Mouse (Mus musculus) yolk sac, embryonic 10.5 days (tissue): ENCODE measurements around the gene Scml4.
A peak's percentile ranks its signal among the peaks of the same experiment; 100 is the strongest.

Experiments used
- DNase-seq: peaks from one replicate; pipeline ENCODE4 v3.0.0-alpha.2; 2017; ENCODE audit warnings: low spot score

Scml4 gene

DNA sequence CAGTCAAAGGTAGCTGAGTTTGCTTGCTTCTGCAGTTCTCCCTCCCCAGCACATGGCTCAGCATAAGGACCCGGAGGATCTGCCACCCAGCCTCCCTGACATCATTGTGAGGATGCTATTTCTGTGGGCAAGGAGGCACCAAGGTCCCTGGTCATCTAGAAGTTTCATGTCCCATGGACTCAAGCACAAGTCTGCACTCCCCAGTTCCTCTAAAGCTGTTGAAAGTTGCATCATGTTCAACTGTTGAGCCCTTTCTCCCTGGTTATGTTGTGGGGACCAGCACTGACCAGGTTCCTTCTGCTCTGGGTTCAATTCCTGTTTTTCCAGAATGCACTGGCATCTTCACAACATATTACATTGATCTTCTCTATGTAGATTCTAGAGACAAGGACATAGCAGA, 42.9 kb downstream of the Scml4 start:
- DNase-seq, result no peak

DNA sequence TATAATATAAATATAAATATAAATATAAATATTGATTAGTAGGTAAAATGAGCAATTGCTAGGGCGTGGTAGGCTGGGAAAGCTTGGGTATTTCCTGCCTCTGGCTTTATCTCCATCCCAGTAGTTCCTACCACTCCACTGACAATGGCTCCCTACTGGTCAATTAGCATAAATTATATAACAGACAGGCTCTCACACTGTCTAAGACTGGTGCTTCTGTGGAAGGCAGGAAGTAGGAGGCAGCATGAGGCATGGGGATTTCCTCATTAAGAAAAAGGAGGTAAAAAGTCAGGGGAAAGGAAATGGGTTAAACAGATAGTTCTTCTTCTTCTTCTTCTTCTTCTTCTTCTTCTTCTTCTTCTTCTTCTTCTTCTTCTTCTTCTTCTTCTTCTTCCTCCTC, 48.4 kb downstream of the Scml4 start:
- DNase-seq, result no peak

DNA sequence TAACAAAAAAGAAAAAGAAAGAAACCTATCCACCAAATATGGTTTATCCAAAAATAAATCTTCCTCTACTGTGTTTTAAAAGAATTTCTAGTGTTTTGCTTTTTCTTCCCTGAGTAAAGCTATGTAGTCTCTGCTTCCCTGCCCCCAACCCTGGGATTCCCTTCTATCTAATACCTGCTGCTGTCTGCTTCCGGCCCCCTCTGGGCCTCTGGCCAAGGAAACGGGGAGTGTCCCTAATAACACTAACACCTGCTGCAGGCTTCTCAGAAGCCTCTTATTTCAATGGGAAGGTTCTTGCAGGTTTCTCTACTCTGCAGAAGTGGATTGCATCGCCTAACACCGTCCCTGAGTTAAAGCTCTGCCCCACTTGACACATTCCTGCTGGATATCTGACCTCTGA, 50.4 kb downstream of the Scml4 start:
- no peak for DNase-seq

DNA sequence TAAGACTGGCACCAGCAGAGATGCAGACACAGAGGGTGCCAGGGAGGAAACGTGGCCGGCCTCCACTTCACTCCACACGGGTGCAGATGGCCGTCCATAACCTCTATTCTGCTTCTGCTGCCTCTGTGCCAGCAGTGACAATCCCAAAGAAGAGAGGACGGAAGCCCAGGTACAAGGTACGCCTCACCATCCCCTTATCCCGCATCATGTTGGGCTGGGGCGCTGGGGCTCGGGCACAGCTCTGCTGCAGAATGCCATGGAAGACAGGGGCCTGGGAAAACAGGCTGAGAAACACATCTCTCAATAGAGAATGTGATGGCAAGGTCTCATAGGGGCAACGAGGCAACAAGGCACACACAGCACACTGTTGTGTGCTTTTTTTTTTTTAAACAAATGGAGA, 51.9 kb downstream of the Scml4 start:
- DNase-seq, result no peak

DNA sequence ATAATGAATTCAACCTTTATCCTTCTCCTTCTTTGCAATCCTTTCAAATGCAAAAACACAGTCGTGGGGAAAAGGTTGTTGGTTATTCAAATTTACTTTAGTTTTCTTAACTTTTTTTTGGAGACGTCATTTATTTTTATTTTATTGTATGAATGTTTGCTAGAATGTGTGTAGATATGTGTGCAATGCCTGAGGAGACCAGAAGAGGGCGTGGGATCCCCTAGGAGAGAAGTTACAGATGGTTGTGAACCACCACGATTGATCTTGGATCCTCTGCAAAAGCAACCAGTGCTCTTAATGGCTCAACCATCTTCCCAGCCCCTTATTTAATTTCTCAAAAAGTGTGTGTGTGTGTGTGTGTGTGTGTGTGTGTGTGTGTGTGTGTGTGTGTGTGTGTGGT, 53.0 kb downstream of the Scml4 start:
- DNase-seq, result no peak

DNA sequence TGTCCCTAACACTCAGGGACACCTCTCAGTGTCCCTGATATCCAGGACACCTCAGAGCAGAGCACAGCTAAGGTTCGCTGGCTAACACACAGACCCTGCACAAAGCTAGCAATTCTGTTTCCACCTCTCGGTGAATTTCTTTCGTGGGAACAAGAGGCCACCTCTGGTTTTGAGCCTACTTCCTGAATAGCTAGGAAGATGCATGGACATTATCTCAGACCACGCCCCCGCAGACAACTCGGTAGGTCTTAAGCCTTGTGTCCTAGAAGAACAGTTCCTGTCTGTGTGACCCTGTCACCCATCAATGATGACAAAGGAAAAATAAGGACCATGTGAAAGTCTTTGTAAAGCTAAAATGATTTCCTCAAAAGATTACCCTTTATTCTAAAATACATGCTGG, 54.0 kb downstream of the Scml4 start:
- no peak for DNase-seq

DNA sequence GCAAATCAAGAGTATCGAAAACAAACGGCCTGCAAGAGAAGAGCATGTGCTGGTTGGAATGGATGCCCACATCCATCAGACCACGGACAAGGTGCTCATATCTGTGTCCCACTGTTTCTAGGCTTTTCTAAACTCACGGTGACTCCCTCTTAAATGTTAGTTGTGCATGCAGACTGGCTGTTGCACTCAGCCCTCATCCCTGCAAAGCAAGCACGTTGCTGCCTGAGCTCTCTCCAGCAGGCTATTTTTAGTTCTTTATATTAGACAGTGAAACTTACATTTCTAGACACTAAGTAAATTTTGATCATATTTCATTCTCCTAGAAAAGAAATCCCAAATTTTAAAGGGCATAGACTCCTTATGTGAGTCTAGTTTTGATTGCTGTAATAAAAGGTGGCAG, 57.2 kb downstream of the Scml4 start:
- DNase-seq, result no peak

DNA sequence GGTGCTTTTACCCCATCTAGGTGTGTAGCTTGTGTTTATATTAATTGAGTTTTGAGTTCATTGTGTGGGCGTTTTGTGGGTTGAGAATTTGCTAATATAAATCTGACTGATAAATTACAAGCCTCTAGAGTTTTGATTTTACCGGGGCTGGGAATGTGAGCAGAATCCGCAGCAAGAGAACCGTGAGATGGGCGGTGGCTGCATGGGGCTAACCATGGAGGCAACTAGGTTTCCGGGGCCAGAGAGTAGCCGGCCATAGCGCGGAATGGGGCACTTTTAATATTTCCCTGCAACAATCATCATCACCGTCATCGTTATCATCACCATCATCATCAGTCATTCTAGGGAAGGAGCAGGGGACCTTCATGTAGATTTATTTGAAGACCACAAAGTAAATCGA, 59.6 kb downstream of the Scml4 start:
- no peak for DNase-seq

DNA sequence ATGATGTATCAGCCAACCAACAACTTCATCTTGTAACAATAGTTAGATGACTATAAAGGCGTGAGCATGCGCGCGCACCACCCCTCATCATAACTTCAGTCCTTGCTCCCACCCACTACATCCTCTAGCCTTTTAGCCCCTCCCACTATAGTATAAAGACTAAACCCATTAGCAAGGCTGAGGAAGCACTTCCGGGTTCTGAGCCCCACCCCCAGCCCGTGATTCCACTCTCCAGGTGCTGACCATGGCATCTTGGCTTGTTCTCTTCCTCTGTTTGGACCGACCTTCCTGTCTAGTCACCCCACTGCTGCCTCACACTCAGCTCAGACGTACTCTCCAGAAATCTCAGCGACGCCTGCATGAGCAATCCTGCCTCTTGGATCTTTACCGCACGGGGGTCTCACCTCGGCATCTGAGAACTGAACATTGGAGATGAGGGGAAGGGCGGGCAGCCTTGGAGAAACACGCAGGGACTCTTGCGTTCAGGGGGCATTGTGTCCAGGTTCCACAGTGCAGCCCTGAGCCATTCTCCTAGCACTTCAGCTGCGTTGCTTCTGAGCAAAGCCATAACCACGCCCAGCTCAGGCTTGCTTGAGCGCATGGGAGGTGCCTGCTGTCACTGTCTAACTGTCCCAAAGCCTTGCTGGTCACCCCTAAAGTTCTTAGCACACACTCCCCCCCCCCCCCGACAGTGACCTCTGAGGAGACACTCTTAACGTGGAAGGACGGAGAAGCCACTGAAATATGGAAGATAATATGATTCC, 65.1 kb downstream of the Scml4 start:
- DNase-seq, result no peak

DNA sequence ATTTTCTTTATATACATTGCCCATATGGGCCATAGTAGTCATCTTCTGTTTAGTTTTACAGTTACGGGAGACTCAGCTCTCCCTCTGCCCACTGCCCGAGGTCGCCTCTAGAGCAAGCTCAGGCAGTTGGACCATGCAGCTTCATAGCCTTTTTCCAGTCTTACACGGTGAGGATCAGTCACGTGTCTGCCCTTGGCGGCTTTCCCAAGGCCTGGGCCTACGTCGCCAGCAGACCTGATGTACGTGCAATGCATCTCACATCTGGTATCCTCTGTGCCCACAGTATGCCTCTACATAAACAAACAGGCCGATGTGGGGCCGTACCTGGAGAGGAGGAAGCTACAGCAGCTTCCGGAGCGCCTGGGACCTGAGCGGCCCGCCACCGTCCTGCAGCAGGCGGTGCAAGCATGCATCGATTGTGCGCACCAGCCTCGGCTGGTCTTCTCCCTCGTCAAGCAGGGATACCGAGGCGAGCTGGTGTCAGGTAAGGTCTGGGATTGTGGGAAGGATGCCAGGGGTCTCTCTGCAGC, 70.0 kb downstream of the Scml4 start:
- no peak for DNase-seq

DNA sequence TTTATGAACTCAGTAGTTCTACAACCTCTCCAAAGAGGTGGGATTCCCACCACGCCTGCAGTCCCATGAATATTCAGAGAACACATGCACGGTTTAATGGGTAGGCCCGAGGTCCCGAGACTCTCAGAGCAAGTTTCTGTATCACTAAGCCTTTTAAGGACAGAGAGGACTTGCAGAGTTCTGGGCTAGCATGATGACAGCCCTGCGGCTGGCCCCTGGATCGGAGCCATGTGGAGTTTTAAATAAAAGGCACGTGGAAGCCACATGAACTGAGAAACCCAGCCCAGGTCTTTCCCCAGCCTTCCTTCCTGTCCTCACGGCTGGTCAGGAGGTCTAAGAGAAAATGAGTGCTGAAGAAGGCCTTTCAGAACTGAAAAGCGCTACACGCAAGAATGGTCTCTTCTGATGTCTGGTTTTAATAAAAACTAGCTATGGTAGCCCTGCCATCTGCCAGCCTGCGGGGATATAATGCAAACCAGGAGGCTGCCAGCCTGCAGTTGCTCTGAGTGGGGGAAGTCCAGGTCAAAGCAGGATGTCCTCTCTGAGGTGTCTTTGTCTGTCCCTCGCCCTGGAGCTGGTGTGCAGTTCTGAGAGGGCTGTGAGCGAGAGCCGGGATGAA, 72.8 kb downstream of the Scml4 start:
- DNase-seq, result no peak

DNA sequence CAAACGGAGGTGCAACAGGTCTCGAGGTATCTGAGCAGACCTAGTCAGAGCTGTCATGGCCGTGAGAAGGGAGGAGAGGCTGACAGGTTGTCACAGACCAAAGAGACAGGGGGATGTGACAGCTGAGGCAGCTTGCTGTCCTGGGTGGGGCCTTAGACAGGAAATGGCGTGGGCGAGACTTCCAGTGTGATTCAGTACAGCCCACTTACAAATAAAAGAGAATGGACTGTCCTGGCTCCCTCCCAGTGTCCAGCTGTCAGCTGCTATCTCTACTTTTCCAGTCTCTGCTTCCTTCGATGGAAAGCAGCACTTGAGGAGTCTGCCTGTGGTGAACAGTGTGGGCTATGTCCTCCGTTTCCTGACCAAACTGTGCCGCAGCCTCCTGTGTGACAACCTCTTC, 74.5 kb downstream of the Scml4 start:
- DNase-seq, result no peak

DNA sequence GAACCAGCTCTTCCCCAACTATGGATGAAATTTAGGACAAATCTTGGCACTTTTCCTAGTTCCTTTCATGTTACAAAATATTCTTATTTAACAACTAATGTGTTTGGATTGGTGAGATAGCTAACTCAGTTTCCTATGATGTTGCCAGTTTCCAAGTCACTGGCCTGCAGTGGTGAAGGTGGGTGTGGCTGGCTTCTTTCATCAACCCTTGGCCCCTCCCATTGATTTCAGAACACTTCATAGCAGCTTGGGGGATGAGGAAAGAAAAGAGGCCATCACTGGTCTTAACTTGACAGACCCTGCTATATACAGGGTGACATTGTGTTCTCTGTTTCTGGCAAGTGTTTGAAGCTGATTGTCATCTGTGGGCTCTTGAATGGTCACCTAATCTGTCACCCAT, 76.0 kb downstream of the Scml4 start:
- DNase-seq, result no peak

DNA sequence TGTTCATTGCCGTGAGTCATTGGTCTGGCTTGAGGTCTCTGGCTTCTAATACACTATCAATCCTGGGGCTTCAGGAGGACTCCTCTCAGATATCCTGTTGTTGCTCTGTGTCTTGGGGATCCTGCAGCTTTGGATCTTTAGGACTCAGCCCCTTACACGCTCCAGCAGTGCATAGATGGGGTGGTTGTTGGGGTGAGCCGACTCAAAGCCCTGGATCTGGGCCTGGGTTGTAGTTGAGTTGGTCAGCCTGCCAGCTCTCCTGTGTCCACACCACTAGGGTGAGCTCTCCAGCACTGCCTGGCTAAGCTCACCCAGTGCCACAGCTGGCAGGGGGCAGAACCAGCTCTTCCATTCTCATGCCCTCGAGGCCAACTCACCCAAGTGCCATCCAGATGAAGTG, 78.2 kb downstream of the Scml4 start:
- no peak for DNase-seq

DNA sequence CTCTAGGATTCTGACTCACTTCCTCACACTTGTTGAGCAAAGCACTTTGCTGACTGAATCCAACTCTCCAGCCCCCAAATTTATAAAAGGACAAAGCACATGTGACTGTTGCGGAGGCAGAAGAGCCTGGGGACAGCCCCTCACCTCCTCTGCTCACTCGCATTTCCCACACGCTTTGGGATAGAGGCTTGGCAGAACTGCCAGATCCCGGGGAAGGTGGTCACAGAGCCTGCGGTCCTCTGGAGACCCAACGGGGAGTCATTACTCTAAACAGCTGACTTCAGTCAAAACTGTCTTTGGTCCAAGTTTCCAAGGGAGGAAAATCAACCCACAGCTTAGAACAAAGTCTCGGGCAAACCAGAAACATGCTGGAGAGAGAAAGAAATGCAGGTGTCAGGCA, 79.5 kb downstream of the Scml4 start:
- no peak for DNase-seq

DNA sequence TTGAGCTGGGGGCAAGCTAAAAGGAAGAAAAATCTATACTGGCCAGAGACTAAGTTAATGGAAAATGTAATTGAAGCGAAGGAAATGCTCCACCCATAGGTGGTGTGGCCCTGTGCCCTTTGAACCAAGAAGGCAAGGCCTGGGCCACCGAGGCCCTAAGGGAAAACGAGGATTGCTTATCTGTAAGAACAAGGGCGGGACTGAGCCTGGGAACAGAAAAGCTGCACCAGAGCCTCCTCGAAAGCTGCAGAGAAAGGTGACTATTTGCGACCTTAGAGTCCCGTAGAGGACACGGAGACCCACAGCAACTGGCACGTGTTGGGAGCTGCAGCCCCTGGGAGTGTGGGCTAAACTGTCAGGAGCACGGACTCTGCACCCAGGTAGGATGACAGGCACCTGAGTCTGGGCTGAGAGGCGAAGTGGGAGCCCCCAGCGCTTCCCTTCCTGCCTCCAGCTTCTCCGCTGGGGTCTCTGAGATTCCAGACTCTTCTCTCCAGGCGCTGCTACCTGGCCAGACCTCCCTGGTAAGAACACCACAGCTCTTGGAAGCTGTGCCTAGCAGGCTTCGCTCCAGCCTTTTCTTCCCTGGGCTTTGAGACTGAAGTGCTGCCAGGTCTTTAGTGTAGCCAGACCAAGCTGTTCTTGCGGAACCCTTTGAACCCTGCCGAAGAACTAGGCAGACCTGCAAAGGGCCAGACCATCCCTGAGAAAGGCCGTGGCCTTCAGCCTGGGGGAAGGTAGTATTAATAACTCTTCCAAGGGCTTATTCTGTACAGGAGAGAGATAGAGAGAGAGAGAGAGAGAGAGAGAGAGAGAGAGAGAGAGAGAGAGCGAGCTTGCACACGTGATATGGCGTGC, 80.3 kb downstream of the Scml4 start:
- peak; percentile 65 for DNase-seq

DNA sequence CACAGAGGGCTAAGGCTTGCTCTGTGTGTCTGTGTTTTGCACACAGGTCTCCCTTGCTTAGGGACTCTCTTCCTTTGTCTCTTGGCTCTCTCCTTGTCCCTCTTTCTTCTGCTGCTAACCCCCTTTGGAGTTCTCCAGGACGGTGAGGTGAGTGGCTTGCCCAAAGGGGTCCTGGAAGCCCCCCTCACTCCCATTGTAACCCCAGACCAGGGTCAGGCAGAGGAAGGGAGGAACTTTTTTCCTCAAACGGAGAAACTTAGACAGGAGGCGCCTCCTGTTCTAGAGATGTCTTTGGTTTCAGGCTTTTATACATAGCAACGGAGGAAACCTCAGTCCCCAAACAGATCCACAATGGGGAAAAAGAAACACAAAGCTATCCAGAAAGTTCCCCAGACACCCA, 81.1 kb downstream of the Scml4 start:
- DNase-seq, result no peak

DNA sequence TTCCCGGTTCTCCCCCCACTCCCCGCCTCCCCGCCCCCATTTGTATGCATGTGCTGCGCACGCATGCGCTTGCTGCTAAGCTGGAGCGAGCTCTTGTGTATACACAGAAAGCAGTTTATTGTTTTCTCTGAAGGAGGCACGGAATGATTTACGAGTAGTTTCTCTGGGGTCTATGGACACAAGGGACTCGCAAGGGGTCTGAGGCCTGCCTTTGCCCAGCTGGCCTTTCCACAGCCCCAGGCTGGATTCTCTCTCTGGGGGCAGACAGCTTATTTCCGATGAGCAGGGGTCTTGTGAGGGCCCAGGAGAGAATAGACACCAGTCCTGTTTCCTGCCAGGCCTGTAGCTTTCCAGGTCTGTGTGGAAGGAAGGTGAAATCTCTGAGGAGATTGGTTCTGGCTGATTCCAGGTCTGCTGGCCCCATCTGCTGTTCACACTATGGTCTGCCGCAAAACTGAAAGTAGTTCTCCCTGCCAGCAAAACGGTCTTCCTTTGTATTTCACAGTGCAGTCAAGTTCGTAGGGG, 81.6 kb downstream of the Scml4 start:
- peak; percentile 41 for DNase-seq

DNA sequence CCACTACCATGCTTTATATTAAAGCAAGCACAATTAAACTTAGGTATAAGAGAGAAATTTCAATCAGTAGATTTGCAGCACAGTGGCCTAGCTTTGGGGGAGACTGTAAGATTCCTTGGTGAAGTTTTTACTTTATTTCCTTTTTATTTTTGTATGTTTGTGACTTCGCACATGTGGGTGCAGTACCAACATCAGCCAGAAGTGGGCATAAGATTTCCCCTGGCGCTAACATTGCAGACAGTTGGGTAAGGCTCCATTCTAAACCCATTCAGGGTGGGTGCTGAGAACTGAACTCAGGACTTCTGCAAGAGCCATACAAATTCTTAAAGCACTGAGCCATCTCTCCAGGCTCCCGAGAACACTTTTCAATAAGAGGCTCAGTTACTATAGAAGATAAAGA, 82.1 kb downstream of the Scml4 start:
- no peak for DNase-seq

DNA sequence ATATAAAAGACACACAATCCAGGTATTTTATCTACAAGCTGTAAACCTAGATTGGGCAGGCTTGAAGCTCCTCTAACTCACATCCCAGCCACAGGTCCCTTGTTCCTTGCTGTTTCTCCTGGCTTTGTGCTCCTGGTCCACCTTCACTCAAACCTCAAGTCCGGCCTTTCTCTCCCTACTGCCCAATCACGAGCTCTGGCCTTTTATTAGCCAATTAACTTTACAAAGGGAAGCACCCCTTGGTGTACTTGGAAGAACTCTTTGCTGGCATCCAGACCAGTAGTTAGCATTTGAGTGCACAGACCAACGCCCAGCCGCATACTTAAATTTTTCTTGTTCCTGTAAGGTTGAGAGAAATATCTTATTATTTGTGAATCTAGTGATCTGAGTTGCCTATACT, 85.1 kb downstream of the Scml4 start:
- DNase-seq, result no peak

DNA sequence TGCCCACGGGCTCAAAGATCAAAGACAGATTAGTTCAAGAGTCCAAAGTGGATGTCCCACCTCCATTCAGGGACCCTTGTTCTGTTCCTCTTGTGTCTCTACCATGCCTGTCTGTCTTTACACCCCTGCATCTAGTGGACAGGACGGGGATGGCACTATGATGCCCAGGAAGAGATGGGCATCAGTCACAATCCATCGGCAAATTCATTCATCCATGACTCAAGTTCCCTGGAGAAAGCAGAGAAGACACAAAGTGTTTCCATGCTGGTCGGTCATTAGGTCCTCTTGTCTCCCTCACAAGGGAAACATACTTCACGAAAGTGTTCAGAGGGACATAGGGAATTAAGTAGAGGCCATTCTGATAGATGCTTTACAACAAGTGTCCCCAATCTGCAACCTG, 87.2 kb downstream of the Scml4 start:
- no peak for DNase-seq

DNA sequence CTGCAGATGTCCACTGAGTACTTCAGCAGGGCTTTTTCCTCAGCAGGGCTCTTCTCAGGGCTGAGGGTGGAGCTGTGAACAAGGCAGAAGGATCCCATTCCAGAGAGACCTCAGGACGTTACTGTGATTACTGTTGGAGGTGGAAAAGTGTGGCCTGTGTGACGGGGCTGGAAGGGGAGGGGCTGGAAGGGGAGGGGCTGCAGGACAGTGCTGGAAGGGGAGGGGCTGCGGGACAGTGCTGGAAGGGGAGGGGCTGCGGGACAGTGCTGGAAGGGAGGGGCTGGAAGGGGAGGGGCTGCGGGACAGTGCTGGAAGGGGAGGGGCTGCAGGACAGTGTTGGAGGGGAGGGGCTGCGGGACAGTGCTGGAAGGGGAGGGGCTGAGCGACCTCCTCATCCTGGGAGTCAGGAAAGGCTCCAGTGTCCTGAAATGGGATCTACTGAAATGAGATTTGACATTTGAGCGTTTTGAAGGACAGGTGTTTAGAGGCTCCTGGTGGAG, 90.1 kb downstream of the Scml4 start:
- peak; percentile 88 for DNase-seq
